Mouse (Mus musculus): ENCODE measurements around the gene Ankfn1.

DNA sequence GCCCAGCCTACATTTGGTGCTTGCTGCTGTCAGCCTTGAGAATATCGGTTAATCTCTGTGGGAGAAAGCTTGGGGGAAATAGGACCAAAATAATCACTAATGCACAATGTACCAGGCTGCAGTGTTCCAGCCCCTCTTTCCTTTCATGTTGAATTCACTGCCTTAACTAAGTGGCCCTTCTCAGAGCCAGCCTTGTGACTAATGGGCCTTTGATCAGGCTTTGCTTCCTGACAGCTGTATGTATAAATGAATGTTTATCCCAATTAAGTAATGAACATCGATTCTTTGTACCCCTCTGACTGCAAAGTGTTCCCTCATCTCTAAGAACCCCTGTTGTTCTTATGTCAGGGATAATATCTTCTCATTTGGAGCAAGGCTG lies 11.7 kb downstream of the Ankfn1 start:
- TF ChIP-seq POLR2AphosphoS2 (IDR thresholded peaks at IDR 0.05; ENCODE audit: insufficient read length, low read depth) (no peak), USF1 (IDR thresholded peaks at IDR 0.05; ENCODE audit: low read depth) (no peak), POLR2A (IDR thresholded peaks at IDR 0.05; ENCODE audit: insufficient read length, low read depth) (no peak), TCF12 (IDR thresholded peaks at IDR 0.05; ENCODE audit: insufficient read depth, poor library complexity, severe bottlenecking) (no peak), MYOD1 (IDR thresholded peaks at IDR 0.05; ENCODE audit: control insufficient read depth in 1 of 3, insufficient read length in 2 of 3, low read depth in 2 of 3) (no peak), MAX (IDR thresholded peaks at IDR 0.05; ENCODE audit: low read depth) (no peak), REST (IDR thresholded peaks at IDR 0.05; ENCODE audit: insufficient read depth, insufficient read length) (no peak), E2F4 (IDR thresholded peaks at IDR 0.05; ENCODE audit: insufficient read depth) (no peak), MYOG (IDR thresholded peaks at IDR 0.05; ENCODE audit: control insufficient read depth in 1 of 3, insufficient read depth in 1 of 3, insufficient read length in 2 of 3, low read depth in 2 of 3) (no peak)
